Mouse (Mus musculus): ENCODE results near the gene Actr6. TPM values are rescaled to one million over a fixed set of nuclear protein-coding genes. Genes with fewer than 3 reads are reported as not detected.
"Not testable (repeated sequence)": the region's sequence is repeated elsewhere in the genome, so short reads cannot be mapped to it uniquely, and the experiment has no call there.

Actr6 gene
- polyA plus RNA-seq, 1 experiment from 2014 or later, result 30.6 TPM

GRCm38 (mm10) chr10:89730386-89730785 is 1.7 kb downstream of the Actr6 start:
- Histone ChIP-seq H3K4me3 (replicated peaks) (no peak overlapping the region), H3K36me3 (no peaks in the 10 kb centered on the region), H3K4me2 (replicated peaks) (no peak overlapping the region), H3K27me3 (replicated peaks) (no peaks in the 10 kb centered on the region), H3K4me1 (replicated peaks) (peaks cover 8% of the 10 kb centered on the region; the same call in 1 of the 2 replicates), H3K27ac (no peak overlapping the region), H3K9ac (no peak overlapping the region), H3K9me3 (no peaks in the 10 kb centered on the region)
- 80% methylated on average over 6 of the region's 6 CpGs for WGBS
- no peak for ATAC-seq

- Histone ChIP-seq H3K9ac (no peak overlapping the region), H3K9me3 (no peaks in the 10 kb centered on the region), H3K4me1 (replicated peaks) (no peaks in the 10 kb centered on the region), H3K4me2 (replicated peaks) (no peak overlapping the region), H3K27ac (no peak overlapping the region), H3K4me3 (replicated peaks) (no peak overlapping the region), H3K36me3 (no peaks in the 10 kb centered on the region; the same call in 1 of the 2 replicates), H3K27me3 (replicated peaks) (no peaks in the 10 kb centered on the region)
- 90% methylated on average over 14 of the region's 14 CpGs for WGBS
- no peak for ATAC-seq
Measured at GRCm38 (mm10) chr10:89722247-89723195, 9.6 kb downstream of the Actr6 start.

- H3K9me3 ChIP-seq, result no peaks in the 10 kb centered on the region
- no peaks in the 10 kb centered on the region for H3K4me1 ChIP-seq (replicated peaks)
- 78% methylated on average over 3 of the region's 3 CpGs for WGBS
- H3K4me3 ChIP-seq (replicated peaks), result no peak overlapping the region
- H3K27me3 ChIP-seq (replicated peaks), result no peaks in the 10 kb centered on the region
- no peak overlapping the region for H3K27ac ChIP-seq
- H3K4me2 ChIP-seq (replicated peaks), result no peak overlapping the region
- H3K9ac ChIP-seq, result no peak overlapping the region
- no peak for ATAC-seq
- H3K36me3 ChIP-seq, result no peaks in the 10 kb centered on the region; the same call in 1 of the 2 replicates
Measured at GRCm38 (mm10) chr10:89720796-89721195, 11.3 kb downstream of the Actr6 start.

- no peak for ATAC-seq
- H3K9me3 ChIP-seq, result no peaks in the 10 kb centered on the region
- no peak overlapping the region for H3K9ac ChIP-seq
- no peak overlapping the region for H3K4me3 ChIP-seq (replicated peaks)
- H3K27ac ChIP-seq, result no peak overlapping the region
- no peaks in the 10 kb centered on the region; the same call in 1 of the 2 replicates for H3K36me3 ChIP-seq
- H3K4me1 ChIP-seq (replicated peaks), result no peaks in the 10 kb centered on the region
- no peaks in the 10 kb centered on the region for H3K27me3 ChIP-seq (replicated peaks)
- H3K4me2 ChIP-seq (replicated peaks), result no peak overlapping the region
Measured at GRCm38 (mm10) chr10:89720252-89720651, 11.8 kb downstream of the Actr6 start.

GRCm38 (mm10) chr10:89714910-89715309 is 17.2 kb downstream of the Actr6 start:
- Histone ChIP-seq H3K27me3 (replicated peaks) (no peaks in the 10 kb centered on the region), H3K27ac (no peak overlapping the region), H3K4me1 (replicated peaks) (no peaks in the 10 kb centered on the region), H3K9ac (no peak overlapping the region), H3K4me2 (replicated peaks) (no peak overlapping the region), H3K9me3 (no peaks in the 10 kb centered on the region), H3K4me3 (replicated peaks) (no peak overlapping the region), H3K36me3 (peaks cover 9% of the 10 kb centered on the region; the same call in 1 of the 2 replicates)
- ATAC-seq, result no peak
- 72% methylated on average over 10 of the region's 10 CpGs for WGBS

- Histone ChIP-seq H3K27ac (no peak overlapping the region), H3K4me2 (replicated peaks) (peak overlapping the region; percentile 35), H3K27me3 (replicated peaks) (no peaks in the 10 kb centered on the region), H3K9ac (no peak overlapping the region), H3K4me3 (replicated peaks) (no peak overlapping the region), H3K9me3 (no peaks in the 10 kb centered on the region), H3K4me1 (replicated peaks) (no peaks in the 10 kb centered on the region), H3K36me3 (0 out of 2 replicates have a peak, but pooled peaks cover 6% of the 10 kb centered on the region)
- WGBS, result 34% methylated on average over 10 of the region's 10 CpGs
- peak; percentile 67; the same call in 1 of the 2 replicates for ATAC-seq
Measured at GRCm38 (mm10) chr10:89708720-89709119, 23.4 kb downstream of the Actr6 start.

GRCm38 (mm10) chr10:89707397-89707796 is 24.7 kb downstream of the Actr6 start:
- 0 out of 2 replicates have a peak, but pooled peaks cover 6% of the 10 kb centered on the region for H3K36me3 ChIP-seq
- no peak overlapping the region for H3K4me2 ChIP-seq (replicated peaks)
- H3K9ac ChIP-seq, result no peak overlapping the region
- H3K9me3 ChIP-seq, result no peaks in the 10 kb centered on the region
- no peaks in the 10 kb centered on the region for H3K4me1 ChIP-seq (replicated peaks)
- 76% methylated on average over 3 of the region's 3 CpGs for WGBS
- ATAC-seq, result no peak
- no peak overlapping the region for H3K4me3 ChIP-seq (replicated peaks)
- no peak overlapping the region for H3K27ac ChIP-seq
- no peaks in the 10 kb centered on the region for H3K27me3 ChIP-seq (replicated peaks)

- Histone ChIP-seq H3K9ac (no peak overlapping the region), H3K4me2 (replicated peaks) (no peak overlapping the region), H3K4me1 (replicated peaks) (no peaks in the 10 kb centered on the region), H3K4me3 (replicated peaks) (no peak overlapping the region), H3K9me3 (no peaks in the 10 kb centered on the region), H3K36me3 (no peaks in the 10 kb centered on the region), H3K27ac (no peak overlapping the region), H3K27me3 (replicated peaks) (no peaks in the 10 kb centered on the region)
- ATAC-seq, result no peak
- 45% methylated on average over 5 of the region's 5 CpGs for WGBS
Measured at GRCm38 (mm10) chr10:89703042-89703441, 29.1 kb downstream of the Actr6 start.

GRCm38 (mm10) chr10:89697956-89698355 is 34.1 kb downstream of the Actr6 start:
- no peaks in the 10 kb centered on the region for H3K27me3 ChIP-seq (replicated peaks)
- H3K27ac ChIP-seq, result no peak overlapping the region
- WGBS, result 90% methylated on average over 3 of the region's 3 CpGs
- no peak overlapping the region for H3K9ac ChIP-seq
- ATAC-seq, result no peak
- no peaks in the 10 kb centered on the region for H3K9me3 ChIP-seq
- H3K4me2 ChIP-seq (replicated peaks), result no peak overlapping the region
- no peaks in the 10 kb centered on the region for H3K36me3 ChIP-seq
- no peaks in the 10 kb centered on the region for H3K4me1 ChIP-seq (replicated peaks)
- no peak overlapping the region for H3K4me3 ChIP-seq (replicated peaks)

- H3K4me3 ChIP-seq (replicated peaks); H3K9ac ChIP-seq; H3K36me3 ChIP-seq; H3K4me2 ChIP-seq (replicated peaks); H3K9me3 ChIP-seq; H3K27me3 ChIP-seq (replicated peaks); H3K4me1 ChIP-seq (replicated peaks); ATAC-seq; H3K27ac ChIP-seq: not testable (repeated sequence)
- WGBS, result 71% methylated on average over 2 of the region's 2 CpGs
Measured at GRCm38 (mm10) chr10:89696270-89696669, 35.8 kb downstream of the Actr6 start.

GRCm38 (mm10) chr10:89695194-89695911 is 36.7 kb downstream of the Actr6 start:
- H3K4me2 ChIP-seq (replicated peaks), result no peak overlapping the region
- 79% methylated on average over 20 of the region's 20 CpGs for WGBS
- H3K4me1 ChIP-seq (replicated peaks), result no peaks in the 10 kb centered on the region
- no peaks in the 10 kb centered on the region for H3K36me3 ChIP-seq
- H3K27ac ChIP-seq, result no peak overlapping the region
- H3K27me3 ChIP-seq (replicated peaks), result no peaks in the 10 kb centered on the region
- no peak overlapping the region for H3K9ac ChIP-seq
- no peak for ATAC-seq
- no peaks in the 10 kb centered on the region for H3K9me3 ChIP-seq
- no peak overlapping the region for H3K4me3 ChIP-seq (replicated peaks)

- no peak overlapping the region for H3K4me3 ChIP-seq (replicated peaks)
- H3K9ac ChIP-seq, result no peak overlapping the region
- H3K4me2 ChIP-seq (replicated peaks), result no peak overlapping the region
- H3K27me3 ChIP-seq (replicated peaks), result no peaks in the 10 kb centered on the region
- H3K4me1 ChIP-seq (replicated peaks), result no peaks in the 10 kb centered on the region
- H3K9me3 ChIP-seq, result no peaks in the 10 kb centered on the region
- H3K36me3 ChIP-seq, result no peaks in the 10 kb centered on the region
- 61% methylated on average over 8 of the region's 8 CpGs for WGBS
- ATAC-seq, result no peak
- no peak overlapping the region for H3K27ac ChIP-seq
Measured at GRCm38 (mm10) chr10:89690021-89690420, 42.1 kb downstream of the Actr6 start.
